Mouse (Mus musculus): ENCODE results near the gene Cd300ld5.
"Not testable (repeated sequence)": the region's sequence is repeated elsewhere in the genome, so short reads cannot be mapped to it uniquely, and the experiment has no call there.

Cd300ld5 gene

DNA sequence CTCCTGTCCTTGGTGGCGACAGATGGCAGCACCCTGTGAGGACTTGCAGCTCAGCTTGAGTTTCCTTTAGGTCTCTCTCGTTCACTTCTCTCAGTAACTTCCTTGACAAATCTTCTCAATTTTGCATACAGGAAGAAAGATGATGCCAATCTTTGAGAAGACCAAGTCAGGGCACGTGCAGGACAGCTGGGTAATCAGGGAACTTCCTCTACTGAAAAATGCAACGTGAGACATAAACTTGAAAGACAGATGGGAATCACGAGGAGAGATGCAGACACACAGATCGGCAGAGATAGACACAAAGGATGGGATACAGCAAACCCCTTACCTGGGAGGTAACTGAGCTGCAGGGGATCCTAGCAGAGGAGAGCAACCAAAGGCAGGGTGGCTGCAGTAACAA, at the start of gene Cd300ld5:
Gene Cd300ld5, minus strand, starts transcription at position 101 of the 400 bp plus-strand sequence.
- DNase-seq (ENCODE audit: low spot score in 2 of 2) = not testable (repeated sequence)

DNA sequence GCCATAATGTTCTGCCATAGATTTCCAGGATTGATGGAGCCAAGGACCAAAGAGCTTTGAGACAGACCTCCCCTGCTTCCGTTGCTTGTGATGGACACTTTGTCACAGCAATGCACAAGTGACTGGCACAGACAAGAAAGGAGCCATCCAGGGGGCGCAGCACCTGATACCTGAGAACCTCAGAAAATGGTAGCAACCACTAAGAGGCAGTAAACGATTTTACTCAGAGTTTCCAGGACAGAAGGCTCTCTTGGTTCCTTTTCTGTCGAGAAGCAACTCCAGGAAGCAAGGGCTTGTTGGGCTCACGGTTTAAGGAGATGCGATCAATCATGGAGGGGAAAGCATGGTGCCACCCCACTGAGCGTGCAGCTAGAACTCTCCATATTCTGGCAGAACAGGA, 48.6 kb upstream of the Cd300ld5 start:
- DNase-seq (ENCODE audit: low spot score in 2 of 2) = no peak

DNA sequence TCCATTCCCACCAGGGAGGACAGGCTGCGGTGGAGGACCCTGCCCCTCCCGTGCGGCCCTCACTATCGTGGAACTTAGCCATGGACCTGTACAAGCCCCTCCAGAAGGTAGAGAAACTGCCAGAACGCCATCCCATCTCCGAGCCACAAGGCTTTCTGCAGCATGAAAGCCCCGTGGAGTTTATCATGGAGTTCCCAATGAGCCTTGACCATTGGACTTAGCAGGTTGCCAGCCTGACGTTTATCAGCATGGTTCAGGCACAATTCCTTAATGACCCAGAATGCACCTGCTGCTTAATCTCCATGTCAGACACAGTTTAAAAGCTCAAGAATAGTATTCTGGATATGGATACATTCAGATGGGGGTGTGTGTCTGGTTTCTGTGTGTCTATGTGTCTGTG, 47.5 kb upstream of the Cd300ld5 start:
- no peak for DNase-seq (ENCODE audit: low spot score in 2 of 2)

DNA sequence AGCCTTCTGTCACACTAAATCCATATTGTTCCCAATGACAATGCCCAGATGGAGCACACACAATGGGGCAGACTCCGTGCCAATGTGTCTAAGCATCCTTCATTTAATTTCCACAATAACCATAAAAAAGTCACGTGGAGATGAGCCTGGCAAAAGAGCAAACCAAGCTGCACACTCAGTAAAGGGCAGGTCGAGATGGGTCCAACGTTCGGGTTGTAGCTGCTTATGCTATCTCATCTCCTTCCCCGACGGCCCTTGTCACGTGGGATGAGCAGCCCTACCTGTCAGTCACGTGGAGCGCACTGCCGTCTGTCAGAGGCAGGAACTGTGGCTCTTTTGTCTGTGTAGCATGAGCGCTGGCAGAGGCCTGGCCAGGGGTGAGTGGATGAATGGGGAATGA, 47.0 kb upstream of the Cd300ld5 start:
- no peak for DNase-seq (ENCODE audit: low spot score in 2 of 2)

DNA sequence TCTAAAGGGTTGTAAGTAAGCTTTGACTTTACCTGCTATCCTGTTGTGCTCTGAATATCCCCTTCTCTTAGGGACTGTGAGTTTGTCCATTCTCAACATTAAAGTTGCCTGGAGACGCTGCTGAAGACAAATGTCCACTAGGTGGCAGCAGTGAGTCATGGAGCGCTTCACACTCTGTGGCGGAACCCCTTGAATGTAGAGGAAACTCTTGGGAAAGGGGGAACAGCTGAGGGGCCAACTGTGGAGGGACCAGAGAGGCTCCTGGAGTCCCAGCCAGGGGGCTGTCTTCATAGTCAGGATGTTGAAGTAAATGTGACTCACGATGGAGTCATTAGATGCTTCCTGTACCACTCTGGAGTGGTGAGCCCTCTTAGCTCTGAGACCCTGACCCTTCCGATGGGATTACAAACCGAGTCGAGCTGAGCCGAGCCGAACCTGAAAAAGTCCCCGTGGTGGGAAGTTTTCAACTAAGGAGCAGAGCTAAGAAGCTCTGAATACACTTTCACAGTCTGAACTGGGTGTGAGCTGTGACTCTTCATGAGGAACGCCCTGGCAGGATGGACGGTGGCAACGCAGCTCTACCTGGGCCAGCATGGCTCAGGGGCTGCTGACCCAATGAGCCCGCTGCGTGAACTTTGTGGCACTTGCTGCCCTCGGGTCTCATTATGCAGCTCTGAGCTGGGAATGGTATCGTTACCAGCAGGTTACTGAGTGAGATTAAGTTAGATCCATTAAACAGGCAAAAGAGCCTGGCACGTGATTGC, 46.0 kb upstream of the Cd300ld5 start:
- peak; percentile 54 to 85 for DNase-seq (ENCODE audit: low spot score in 2 of 2)

DNA sequence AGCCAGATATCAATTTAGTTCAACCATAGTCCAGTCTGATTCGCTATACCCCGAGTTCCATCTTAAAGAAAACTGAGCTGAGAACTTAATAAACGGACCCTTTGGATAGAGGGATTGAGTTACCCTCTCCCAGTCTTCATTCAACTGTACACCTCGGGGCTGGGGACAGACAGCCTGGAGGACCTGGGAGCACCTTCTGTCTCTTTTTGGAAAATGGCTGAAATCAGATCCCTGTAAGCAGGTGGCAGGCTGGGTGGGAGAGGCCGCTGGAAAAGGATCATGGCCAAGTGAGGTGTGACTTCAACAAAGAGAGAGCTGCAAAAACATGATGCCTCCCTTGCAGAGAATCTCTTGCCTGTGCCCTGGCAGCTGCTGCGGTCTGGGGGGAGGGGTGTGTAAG, 44.6 kb upstream of the Cd300ld5 start:
- no peak for DNase-seq (ENCODE audit: low spot score in 2 of 2)

DNA sequence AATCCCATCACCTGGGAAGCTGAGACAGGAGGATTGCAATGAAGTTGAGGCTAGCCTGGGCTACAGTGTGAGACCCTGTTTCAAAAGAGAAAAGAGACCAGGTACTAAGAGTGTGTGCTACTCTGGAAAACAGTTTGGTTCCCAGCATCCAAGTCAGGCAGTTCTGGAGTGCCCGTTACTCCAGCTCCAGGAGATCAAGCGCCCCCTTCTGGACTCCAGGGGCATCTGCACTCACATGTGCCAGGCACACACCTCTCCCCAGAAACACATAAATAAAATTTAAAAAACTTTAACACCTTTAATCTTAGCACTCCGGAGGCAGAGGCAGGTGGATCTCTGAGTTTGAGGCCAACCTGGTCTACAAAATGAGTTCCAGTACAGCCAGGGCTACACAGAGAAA, 43.8 kb upstream of the Cd300ld5 start:
- DNase-seq (ENCODE audit: low spot score in 2 of 2) = no peak

DNA sequence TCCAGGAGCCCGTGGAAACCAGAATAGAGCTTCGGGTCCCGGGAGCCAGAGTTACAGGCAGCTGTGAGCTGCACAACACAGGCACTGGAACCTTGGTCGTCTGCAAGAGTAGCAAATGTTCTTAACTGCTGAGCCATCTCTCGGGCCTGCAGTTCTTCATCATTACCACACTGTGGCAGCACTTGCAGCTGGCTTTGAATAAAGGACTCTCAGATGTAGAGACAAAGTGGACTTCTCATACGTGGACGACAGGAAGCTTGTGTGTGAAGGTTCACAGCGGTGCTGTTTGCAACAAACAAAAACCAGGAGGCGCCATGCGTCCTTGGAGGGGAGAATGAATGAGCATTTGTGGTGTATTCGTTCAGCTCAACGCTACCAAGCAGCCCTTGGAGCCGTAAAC, 43.3 kb upstream of the Cd300ld5 start:
- DNase-seq (ENCODE audit: low spot score in 2 of 2) = peak in 1 of 2 experiments; percentile 50

DNA sequence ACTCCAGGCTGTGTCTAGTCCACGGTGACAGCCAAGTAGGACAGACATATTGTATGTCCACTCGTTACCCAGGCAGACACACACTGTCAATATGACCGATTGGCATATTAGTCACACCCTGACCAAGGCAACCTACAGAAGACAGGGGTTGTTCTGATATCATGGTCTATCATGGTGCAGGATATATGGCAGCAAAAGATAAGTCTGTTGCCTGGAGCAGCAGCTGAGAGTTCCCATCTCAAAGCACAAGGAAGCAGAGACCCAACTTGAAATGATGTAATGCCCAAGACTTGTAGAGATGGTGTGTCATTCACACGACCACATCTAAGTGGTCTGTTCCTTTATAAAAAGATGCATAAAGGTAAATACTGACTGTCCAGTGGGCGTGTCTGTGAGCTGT, 41.1 kb upstream of the Cd300ld5 start:
- no peak for DNase-seq (ENCODE audit: low spot score in 2 of 2)

DNA sequence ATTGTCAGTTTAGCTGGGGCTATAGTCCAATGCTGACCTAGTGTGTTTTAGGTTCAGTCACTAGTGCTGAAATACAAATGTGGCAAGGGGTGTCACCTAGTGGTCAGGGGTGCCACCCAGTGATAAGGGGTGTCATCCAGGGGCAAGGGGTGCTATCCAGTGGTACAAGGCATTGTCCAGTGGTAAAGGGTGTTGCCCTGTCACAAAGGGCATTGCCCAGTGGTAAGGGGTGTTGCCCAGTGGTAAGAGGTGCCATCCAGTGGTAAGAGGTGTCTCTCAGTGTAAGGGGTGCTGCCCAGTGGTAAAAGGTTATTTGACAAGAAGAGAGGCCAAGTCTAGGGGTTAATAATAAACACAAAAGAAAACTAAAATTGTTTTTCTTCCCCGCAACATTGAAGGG, 39.9 kb upstream of the Cd300ld5 start:
- DNase-seq (ENCODE audit: low spot score in 2 of 2) = no peak

DNA sequence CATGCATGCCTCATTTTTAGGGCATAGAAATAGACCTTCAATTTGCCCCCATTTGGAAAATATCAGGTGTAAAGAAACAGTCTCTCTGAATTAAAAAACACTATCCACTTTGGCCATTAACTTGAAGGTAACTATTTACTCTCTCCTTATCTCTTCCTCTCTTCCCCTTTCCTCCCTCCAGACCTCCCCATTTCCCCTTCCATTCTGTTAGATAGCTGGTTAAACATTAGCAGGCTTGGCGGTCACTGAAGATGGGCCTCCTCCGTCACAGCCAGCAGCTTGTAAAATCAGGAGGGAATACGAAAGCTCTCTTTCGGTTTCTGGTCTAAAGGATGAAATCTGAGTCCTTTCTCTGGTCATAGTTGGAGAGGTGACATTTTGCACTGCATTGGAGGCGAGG, 38.3 kb upstream of the Cd300ld5 start:
- no peak for DNase-seq (ENCODE audit: low spot score in 2 of 2)

DNA sequence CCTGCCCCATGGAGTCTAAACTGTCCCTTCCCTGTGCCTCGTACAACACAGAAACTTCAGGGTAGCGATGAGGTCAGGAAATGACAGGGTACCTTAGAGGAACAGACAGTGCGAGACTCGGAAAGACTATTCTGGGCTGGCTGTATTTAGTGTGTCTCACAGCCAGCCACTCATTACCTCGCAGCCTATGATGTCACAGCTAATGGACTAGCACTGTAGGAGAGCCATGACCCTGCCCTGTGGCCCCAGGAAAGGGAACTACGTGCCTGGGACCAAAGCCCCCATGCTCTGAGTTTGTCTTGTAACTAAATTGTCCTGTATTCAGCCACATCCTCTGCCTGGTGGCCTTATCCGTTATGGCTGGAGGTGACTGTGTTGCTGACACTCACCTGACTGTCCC, 37.8 kb upstream of the Cd300ld5 start:
- no peak for DNase-seq (ENCODE audit: low spot score in 2 of 2)

DNA sequence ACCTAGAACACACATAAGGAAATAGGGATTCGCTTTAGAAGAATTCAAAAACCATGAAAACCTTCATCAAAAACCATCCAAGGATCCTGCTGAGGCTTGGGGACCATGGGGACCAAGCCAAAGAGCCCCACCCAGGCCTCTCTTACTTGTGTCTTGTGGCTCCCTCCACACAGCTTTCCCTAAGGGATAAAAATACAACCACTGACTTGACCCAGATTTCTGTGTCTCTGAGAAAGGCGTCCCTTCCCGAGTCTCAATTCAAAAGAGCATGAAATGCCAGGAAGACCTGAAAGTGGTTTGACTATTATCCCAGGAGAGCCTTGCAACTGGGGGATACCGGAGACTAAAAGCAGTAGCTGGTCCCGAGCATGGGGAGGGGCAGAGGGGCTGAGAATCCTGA, 35.4 kb upstream of the Cd300ld5 start:
- no peak for DNase-seq (ENCODE audit: low spot score in 2 of 2)

DNA sequence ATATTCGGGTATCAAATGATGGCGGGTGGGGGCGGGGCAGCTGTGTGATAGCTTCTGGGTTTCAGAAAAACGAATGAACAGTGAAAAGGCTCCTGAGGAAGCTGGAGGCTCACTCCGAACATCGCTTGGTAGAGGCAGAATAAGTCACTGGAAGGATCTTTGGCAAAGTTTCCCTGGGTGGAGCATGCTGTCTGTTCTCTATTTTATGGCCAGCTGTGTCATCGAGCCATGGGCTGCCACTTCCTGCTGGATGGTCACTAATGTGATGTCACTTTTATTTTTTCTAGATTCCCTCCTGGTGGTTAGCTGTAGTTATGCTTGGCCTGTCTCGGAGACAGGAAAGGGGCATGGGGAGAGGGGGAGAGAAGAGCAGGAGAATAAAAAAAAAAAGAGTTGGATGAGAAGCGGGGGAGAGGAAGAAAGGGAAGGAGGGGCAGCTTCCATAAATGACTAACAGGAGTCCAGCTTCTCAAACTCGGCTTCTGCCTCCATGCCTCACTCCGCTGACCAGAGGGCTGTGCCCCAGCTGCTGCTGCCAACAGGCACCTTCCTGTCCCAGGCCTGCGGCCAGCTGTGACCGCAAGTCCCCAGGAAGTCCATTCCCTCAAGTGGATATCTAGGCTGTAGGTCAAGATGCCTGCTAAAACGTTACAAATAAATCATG, 34.2 kb upstream of the Cd300ld5 start:
- peak in 1 of 2 experiments; percentile 20 for DNase-seq (ENCODE audit: low spot score in 2 of 2)

DNA sequence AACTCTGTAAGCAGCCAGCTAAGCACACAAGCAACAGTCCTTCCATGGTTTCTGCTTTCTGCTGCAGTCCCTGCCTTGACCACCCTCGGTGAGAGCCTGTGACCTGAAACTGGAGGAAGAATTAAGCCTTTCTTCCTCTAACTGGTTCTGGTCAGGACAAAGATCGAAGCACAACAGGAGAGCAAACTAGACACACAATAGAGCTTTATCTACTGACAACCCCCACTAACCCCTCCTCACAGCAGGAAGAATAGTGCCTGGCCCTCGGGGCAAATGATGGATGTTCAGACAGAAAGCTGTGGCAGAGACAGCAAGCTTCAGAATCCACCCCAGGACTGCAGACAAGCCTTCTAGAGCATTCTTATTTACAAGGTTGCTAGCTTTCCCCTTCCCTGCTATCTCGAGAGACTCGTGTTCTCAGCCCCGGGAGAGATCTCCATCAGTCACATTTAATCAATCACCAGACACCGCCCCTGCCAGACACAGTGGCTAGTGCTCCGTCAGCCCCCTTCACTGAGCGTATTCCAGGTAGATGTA, 33.5 kb upstream of the Cd300ld5 start:
- DNase-seq (ENCODE audit: low spot score in 2 of 2) = no peak

DNA sequence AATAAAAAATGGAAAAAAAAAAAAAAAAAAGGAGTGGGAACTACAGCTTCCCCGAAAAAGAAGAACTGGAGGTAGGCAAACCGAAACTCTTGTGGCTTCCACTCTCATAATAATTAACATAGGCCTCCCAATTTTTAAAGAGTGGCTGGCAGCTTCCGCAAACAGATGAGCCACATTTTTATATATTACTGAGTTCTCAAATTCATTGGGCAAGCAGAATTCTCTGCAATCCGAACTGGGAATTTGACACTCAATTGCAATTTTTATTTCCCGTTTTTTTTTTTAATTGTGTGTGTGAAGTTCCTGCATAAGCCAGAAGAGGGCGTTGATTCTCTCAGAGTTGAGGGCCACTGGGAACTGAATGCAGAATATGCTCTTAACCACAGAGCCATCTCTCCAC, 29.2 kb upstream of the Cd300ld5 start:
- no peak for DNase-seq (ENCODE audit: low spot score in 2 of 2)

DNA sequence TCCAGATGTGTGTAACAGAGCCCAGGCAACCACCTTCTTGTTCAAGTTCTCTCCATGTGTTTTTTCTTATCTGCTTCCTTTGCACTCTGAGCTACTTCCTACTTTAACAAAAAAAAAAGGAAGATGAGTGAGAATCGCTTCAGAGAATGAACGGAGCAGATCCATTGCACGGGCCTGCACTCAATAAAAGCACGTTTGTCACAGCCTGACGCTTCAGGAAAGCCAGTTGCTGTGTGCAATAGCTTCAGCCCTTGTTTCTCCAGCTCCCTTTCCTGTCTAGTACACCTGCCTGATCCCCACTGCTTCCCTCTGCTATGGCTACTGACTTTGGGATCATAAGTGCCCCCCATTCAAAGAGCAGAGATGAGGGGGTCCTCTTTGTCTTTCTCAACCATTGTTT, 24.5 kb upstream of the Cd300ld5 start, which contains the start of gene Cd300e:
Gene Cd300e, minus strand, starts transcription at position 101 of the 400 bp plus-strand sequence.
- DNase-seq (ENCODE audit: low spot score in 2 of 2) = no peak

DNA sequence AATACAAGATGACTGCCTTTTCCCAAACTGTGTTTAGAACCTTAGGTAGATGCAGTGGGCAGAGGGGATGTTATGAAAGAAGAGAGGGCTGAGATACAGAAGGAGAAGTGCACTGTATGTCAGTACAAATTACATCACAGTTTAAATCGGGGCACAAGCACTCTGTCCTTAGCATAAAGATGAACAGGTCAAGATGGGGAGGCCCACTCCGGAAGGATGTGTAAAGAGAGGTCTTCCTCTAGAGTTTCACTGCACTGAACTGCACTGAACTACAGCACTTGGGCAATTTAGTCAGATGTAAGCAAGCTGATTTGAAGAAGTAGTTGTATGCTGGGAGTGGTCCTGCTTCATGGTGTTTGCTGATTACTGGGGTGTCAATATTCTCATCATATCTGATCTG, 22.2 kb upstream of the Cd300ld5 start:
- no peak for DNase-seq (ENCODE audit: low spot score in 2 of 2)

DNA sequence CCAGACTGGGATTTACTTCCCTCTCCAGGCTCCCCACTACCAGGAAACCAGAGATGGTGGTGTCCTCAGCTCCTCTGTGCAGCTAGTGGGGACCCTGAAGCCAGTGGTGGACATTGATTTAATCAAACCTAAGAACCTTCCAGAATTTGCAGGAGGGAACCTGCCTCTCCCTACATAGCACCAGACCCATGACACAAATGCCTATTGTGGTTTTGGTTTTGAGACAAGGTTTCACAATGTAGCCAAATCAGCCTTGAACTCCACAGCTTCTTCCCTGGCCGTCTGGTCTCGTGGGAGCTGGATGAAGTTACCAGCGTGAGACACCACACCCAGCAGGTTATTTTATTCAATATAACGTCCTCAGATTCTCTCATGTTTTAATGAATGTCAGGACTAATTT, 21.1 kb upstream of the Cd300ld5 start:
- no peak for DNase-seq (ENCODE audit: low spot score in 2 of 2)

DNA sequence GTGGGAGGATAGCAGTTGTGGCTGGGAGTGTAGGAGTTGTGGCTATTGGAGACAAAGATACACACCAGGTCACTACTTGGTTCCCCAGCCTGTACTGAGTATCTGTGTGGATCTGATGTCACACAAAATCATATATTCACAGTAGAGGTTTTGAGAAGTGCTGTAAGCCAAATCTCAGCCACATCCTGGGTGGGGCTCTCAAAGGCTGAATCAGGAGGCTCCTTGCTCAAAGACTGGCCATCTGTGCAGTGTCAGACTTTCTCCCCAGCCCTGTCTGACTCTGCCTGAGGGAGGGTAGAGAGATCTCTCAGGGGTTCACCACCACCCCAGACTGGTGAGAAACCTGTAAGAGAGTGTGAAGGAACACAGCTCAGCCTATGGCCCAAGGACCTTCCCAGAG, 17.0 kb upstream of the Cd300ld5 start:
- DNase-seq (ENCODE audit: low spot score in 2 of 2) = no peak

DNA sequence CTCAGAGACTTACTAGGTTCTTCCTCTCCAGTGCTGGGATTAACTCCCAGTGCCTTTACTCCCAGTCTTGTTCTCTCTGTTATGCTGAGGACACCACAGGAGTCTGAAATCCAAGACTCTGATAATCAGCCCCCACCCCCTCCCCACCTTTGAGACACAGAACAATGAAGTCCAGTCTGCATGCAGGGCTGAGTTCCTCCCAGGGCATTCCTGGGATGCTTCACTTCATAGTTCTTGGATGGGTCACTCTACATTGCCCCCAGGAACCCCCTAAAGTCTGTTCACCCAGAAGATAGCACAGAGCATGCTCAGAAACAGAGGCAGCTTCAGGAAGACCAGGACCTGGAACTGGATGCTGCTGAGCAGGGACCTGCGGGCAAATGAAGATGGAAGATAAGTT, 15.4 kb upstream of the Cd300ld5 start:
- DNase-seq (ENCODE audit: low spot score in 2 of 2) = peak in 1 of 2 experiments; percentile 8

DNA sequence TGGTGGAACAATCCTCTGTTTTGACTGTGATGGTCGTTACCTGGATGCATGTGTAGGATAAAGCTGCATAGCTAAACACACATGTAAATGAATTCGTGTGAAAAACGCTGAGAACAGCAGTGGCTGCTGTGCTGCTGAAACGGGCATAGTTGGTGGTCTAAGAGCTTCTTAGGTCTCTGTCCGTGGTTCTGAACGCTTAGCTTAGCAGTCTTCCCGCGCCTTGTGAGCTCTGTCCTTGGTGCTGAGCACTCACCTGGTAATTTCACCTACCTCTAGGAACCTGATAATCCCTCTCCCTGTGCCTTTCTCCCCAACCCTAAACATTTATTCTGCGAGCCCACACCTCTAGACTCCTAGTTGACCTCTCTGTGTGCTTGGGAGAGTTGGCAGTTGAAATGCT, 14.6 kb upstream of the Cd300ld5 start:
- no peak for DNase-seq (ENCODE audit: low spot score in 2 of 2)

DNA sequence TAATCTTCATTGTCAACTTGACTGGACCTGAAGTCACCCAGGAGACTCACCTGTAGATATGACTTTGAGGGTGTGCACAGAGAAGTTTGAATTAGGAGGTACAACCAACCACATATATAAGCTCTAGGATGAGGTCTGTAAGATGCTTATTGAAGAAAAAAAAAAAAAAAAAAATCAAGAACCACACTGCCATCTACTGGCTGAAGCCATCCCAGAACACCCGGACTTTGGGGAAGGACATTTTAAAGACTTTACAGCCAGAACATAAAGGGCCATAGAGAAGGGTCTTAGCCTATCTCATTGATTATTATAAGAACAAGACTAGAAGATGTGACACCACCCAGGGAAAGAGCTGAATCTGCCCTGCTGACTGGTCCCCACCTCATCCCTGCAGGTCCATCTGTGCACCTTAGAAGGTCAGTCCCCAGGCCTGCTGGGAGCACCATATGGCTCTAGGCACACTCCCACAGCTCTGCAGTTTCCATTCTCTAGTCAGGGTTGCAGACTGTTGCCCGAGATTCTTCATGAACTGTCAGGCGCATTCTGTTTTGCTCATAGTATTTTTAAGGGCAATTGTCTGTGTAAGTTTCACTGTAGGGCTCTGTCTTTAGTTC, 11.8 kb upstream of the Cd300ld5 start:
- no peak for DNase-seq (ENCODE audit: low spot score in 2 of 2)

Measured in cerebellum, postnatal 4 days (tissue).